Mouse (Mus musculus) cortical plate, adult 2 months (tissue): ENCODE data around the gene Gna11. TPM values are rescaled to one million over a fixed set of nuclear protein-coding genes. Genes with fewer than 3 reads are reported as not detected.
A peak's percentile ranks its signal among the peaks of the same experiment; 100 is the strongest.

Source experiments
- H3K27ac ChIP-seq: fragments of 200-500 bp; 2 replicates; pipeline ENCODE4 v1.5.1; 2012; ENCODE audit warnings: low read length, control low read depth, inconsistent platforms; ENCODE audit not compliant: insufficient read depth
- H3K4me1 ChIP-seq: fragments of 200-500 bp; 2 replicates; pipeline ENCODE4 v1.6.1; 2011; ENCODE audit warnings: low read length; ENCODE audit not compliant: control insufficient read depth, insufficient read depth
- H3K4me3 ChIP-seq: fragments of 200-500 bp; 2 replicates; pipeline ENCODE4 v1.5.1; 2011; ENCODE audit warnings: mild to moderate bottlenecking, low read length, control low read depth; ENCODE audit not compliant: insufficient read depth
- CTCF ChIP-seq: fragments of 200-500 bp; IDR thresholded peaks from 2 replicates; pipeline ENCODE4 v1.5.1; 2011; ENCODE audit warnings: mild to moderate bottlenecking, control low read depth, low read length; ENCODE audit not compliant: insufficient read depth; ENCODE audit errors: extremely low read depth
- POLR2A ChIP-seq: fragments of 200-500 bp; IDR thresholded peaks from 2 replicates; pipeline ENCODE4 v1.6.1; 2011; ENCODE audit warnings: mild to moderate bottlenecking, low read length, control low read depth; ENCODE audit not compliant: insufficient read depth; ENCODE audit errors: extremely low read depth
- polyA plus RNA-seq: library from polyadenylated mRNA; depleted of rRNA; stranded (reverse); fragments of >200 nt; gene quantifications from 2 replicates; pipeline ENCODE4 v1.2.3, GENCODE M21; 2012

Gene Gna11
- polyA plus RNA-seq, 1 experiment = 147 TPM

DNA sequence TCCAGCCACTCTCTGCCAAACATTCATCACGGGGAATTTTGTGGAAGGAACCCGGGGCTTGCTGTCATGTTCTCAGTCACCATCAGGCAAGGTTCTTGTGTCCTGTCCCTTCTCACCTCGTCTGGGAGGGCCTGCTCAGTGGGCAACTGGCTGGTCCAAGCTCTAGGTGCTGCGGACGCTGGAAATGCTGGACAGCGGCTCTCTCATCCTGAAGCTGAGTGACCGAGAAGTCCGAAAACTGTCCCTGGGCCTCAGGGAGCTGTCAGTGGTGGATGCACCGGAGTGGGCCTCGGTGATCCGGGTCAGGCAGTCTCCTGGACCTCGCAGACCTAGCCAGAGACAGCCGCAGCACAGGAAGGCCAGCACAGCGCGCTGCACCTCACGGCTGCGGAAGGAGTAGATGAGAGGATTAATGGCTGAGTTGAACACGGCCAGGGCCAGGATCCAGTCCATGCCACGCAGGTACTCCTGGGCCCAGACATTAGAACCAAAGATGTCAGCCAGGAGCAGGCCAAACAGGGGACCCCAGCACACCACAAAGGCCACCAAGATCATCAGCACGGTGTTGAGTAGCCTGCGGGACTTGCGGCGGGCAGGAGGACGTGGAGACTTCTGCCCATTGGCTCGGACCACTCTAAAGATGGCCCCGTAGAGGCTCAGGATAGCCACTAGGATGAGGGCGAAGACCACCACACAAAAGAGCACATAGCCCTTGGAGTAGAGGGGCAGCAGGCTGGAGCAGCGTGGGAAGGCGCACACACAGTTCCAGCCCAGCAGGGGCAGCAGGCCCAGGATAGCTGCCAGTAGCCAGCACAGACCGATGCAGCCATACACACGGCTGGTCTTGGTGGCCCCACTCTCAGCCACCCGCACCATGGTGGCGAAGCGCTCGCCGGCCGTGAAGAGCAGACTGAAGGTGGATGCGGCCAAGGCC lies 46.4 kb downstream of the Gna11 start:
- Histone ChIP-seq H3K27ac (peak overlapping the region; percentile 7; the same call in 1 of the 2 replicates), H3K4me1 (peaks cover 4% of the 10 kb centered on the region), H3K4me3 (no peak overlapping the region)
- TF ChIP-seq POLR2A (no peak), CTCF (no peak)

DNA sequence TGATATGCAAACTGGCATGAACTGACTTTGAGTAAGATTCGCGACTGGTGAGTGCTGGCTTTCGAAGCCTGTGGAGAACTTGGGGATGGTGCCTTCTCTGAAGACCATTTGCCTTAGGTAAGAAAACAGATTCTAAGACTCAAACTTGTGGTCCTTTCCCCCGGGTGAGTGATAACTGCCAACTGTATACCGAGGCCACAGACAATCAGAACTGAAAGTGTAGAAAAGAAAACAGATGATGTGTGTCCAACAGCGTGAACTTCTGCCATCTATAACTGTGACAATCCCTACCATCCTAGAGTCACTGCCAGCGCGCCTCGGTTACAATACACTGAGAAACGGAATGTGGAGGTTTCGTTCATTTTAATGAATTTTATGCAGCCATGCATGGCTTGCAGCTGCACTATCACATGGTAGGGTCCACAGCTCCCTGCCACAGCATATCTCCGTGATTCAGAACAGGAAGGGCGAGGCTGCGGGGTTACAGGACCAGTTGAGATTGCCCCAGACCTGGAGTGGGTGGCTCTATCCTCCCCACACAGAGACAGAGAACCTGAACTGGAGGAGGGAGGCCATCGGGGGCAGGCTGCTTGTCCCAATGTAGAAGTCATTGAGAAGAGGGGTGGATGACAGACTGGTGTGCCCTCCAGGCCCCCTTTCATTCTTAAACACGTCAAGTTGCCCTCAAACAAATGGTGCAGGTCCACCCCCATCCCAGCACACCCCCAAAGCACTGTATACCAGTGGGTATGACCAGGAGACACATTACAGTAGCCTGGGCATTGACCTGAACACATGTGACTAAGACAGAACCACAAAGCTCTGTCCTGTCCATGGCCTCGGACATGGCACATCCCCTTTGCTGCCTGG lies 47.4 kb downstream of the Gna11 start:
- Histone ChIP-seq H3K27ac (no peak overlapping the region), H3K4me3 (peak overlapping the region; percentile 87; the same call in 1 of the 2 replicates), H3K4me1 (peaks cover 4% of the 10 kb centered on the region)
- TF ChIP-seq CTCF (no peak), POLR2A (no peak)

- Histone ChIP-seq H3K4me1 (peaks cover 4% of the 10 kb centered on the region), H3K4me3 (peak overlapping the region; percentile 87; the same call in 1 of the 2 replicates), H3K27ac (no peak overlapping the region)
- TF ChIP-seq POLR2A = no peak
Observed at GRCm38 (mm10) chr10:81496969-81497368, 48.0 kb downstream of the Gna11 start.

- Histone ChIP-seq H3K4me1 (peaks cover 4% of the 10 kb centered on the region), H3K4me3 (peak within 1 kb of the TSS; percentile 87), H3K27ac (peak within 1 kb of the TSS; percentile 61; the same call in 1 of the 2 replicates)
- TF ChIP-seq POLR2A = peak; percentile 47; the same call in 1 of the 2 replicates
- TF ChIP-seq CTCF = no peak
Observed at GRCm38 (mm10) chr10:81496264-81496901, 48.6 kb downstream of the Gna11 start, which contains the start of gene Ncln. TSS of gene Ncln (minus strand) at chr10:81496392.

- Histone ChIP-seq H3K4me3 (peak overlapping the region; percentile 87), H3K4me1 (peaks cover 4% of the 10 kb centered on the region), H3K27ac (peak overlapping the region; percentile 3; the same call in 1 of the 2 replicates)
- TF ChIP-seq CTCF (no peak), POLR2A (no peak)
Observed at GRCm38 (mm10) chr10:81495616-81496263, 49.2 kb downstream of the Gna11 start.

DNA sequence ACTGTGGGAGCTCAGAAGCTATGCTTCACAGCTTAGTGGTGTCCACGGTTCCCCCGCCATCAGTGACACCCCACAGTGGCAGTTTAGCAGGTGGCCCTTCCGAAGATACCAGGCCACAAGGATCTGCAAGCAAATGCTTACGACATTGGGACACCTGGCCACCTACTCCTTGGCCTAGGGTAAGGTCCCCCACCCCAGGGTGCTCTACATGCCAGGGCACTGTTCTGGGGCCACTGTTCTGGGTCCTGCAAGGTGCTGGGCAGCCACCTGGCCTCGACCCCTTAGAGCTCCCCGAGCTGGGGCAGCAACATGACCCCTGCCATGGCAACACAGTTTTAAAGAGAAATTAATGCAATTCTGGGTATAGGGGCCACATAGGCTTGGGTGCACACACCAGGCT lies 49.8 kb downstream of the Gna11 start:
- Histone ChIP-seq H3K27ac (no peak overlapping the region), H3K4me3 (peak overlapping the region; percentile 87), H3K4me1 (peaks cover 4% of the 10 kb centered on the region)
- no peak for TF ChIP-seq CTCF
- TF ChIP-seq POLR2A = no peak

DNA sequence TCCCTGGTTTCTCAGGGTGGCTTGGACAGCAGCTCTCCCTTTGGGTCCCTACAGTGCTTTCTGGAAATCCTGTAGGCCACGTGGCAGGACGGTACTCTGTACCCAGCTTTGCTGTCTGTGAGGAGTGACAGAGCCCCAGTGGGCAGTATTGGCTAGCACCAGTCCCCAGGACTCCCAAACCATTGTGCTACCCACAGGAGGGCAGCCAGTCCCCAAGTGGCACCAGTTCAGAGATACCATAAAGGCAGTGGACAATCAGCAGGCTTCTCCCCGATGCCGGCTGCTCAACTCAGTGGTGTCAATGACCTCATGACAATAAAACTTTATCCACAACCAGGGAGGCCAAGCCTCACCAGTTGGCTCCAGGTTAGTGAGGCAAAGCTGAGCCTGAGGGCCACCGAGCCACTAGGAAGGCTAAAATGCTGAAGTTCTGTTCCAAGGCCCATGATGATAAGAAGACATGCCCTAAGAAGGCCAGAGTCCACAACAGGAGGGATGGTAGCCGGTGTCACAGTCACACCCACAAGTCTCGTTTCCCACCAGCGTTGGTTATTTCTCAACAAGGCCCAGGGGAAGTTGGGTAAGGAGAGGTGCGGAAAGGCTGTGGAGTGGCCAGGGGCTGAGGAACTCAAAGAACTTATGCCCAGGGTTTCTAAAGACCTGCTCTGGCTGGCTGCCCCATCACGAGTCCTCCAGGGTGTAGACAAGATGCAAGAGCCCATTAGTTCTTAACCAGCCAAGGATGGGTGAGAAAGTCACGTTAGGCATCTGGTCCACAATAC lies 50.5 kb downstream of the Gna11 start:
- TF ChIP-seq POLR2A = no peak
- no peak for TF ChIP-seq CTCF
- Histone ChIP-seq H3K4me1 (peaks cover 4% of the 10 kb centered on the region), H3K27ac (no peak overlapping the region), H3K4me3 (peak overlapping the region; percentile 87; the same call in 1 of the 2 replicates)

DNA sequence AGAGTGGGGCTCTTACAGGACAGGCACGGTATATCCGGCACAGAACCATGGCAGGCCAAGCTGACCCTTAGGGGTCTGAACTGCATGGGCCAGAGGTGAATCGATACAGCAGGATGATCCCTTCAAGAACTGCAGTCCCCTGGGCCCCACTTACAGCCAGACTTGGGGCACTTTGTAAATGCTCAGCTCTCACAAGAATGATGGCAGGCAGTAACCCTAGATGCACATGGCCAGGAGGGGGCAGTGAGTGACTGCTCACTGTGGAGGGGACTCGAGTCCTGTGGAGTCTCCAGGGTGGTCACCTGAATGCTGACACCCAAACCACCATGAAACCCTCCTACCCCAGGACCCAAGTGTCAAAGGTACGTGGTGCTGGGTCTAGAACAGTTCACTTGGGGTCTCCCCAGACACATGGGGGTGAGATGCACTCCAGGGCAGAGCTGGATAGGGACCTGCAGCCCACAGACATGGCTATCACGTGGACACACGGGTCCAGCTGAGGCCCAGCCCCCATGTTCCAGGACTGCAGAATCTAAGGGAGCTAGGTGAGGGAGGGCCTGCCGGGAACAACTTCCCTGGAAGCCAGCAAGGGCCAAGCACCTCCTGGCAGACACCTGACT lies 51.3 kb downstream of the Gna11 start:
- TF ChIP-seq CTCF = 0 out of 2 replicates have a peak, but pooled peaks have one; percentile 3
- TF ChIP-seq POLR2A = no peak
- H3K4me1 ChIP-seq = peaks cover 4% of the 10 kb centered on the region

More for the DNA sequence above, 51.3 kb downstream of the Gna11 start:
- no peak overlapping the region for H3K4me3 ChIP-seq
- no peak overlapping the region for H3K27ac ChIP-seq
